Mouse (Mus musculus): ENCODE measurements at regions not wholly inside any gene's neighbourhood (a gene's known extent, or its start where the extent isn't known, plus 50 kb on each side); places are given as distances from the start of the nearest gene placed in this dataset.

- 38% methylated on average over 8 of the region's 8 CpGs for WGBS (ENCODE audit: insufficient replicate concordance)
- H3K4me3 ChIP-seq (ENCODE audit: insufficient read depth in 1 of 2, low read depth in 2 of 2, low read length in 2 of 2): no peak overlapping the region
- H3K4me1 ChIP-seq (replicated peaks; ENCODE audit: control insufficient read depth in 2 of 2, insufficient read depth in 2 of 2, low read length in 1 of 2): no peaks in the 10 kb centered on the region; a peak in 1 of 4 replicates
- DNase-seq (ENCODE audit: low read depth in 3 of 3, low spot score in 3 of 3): no peak
- H3K9me3 ChIP-seq (ENCODE audit: control insufficient read depth, low read length): no peaks in the 10 kb centered on the region
- no peaks in the 10 kb centered on the region for H3K27me3 ChIP-seq (ENCODE audit: control insufficient read depth, insufficient read depth, low read length)
- TF ChIP-seq CTCF (IDR thresholded peaks at IDR 0.05; ENCODE audit: low read depth) (no peak), EP300 (IDR thresholded peaks at IDR 0.05; ENCODE audit: low read depth) (no peak)
- no peak overlapping the region for H3K27ac ChIP-seq
- H3K9ac ChIP-seq (replicated peaks): no peak overlapping the region
- no peak; the same call in 1 of the 2 replicates for ATAC-seq (ENCODE audit: insufficient read depth)
- H3K4me2 ChIP-seq (ENCODE audit: low read depth): no peak overlapping the region
- no peaks in the 10 kb centered on the region for H3K36me3 ChIP-seq (replicated peaks; ENCODE audit: control insufficient read depth, insufficient read depth, low read depth)
Observed at GRCm38 (mm10) chrX:99405843-99406242, 65.2 kb downstream of the Pja1 start.

GRCm38 (mm10) chrX:99403521-99404149 lies 67.4 kb downstream of the Pja1 start:
- 56% methylated on average over 6 of the region's 6 CpGs for WGBS (ENCODE audit: insufficient replicate concordance)
- no peak overlapping the region for H3K4me3 ChIP-seq (ENCODE audit: insufficient read depth in 1 of 2, low read depth in 2 of 2, low read length in 2 of 2)
- ATAC-seq (ENCODE audit: insufficient read depth) (no peak), DNase-seq (ENCODE audit: low read depth in 3 of 3, low spot score in 3 of 3) (no peak)
- H3K9ac ChIP-seq (replicated peaks): no peak overlapping the region
- H3K27me3 ChIP-seq (ENCODE audit: control insufficient read depth, insufficient read depth, low read length): no peaks in the 10 kb centered on the region
- H3K27ac ChIP-seq: no peak overlapping the region
- no peaks in the 10 kb centered on the region for H3K9me3 ChIP-seq (ENCODE audit: control insufficient read depth, low read length)
- no peaks in the 10 kb centered on the region for H3K36me3 ChIP-seq (replicated peaks; ENCODE audit: control insufficient read depth, insufficient read depth, low read depth)
- no peaks in the 10 kb centered on the region; a peak in 1 of 4 replicates for H3K4me1 ChIP-seq (replicated peaks; ENCODE audit: control insufficient read depth in 2 of 2, insufficient read depth in 2 of 2, low read length in 1 of 2)
- TF ChIP-seq CTCF (IDR thresholded peaks at IDR 0.05; ENCODE audit: low read depth): no peak
- TF ChIP-seq EP300 (IDR thresholded peaks at IDR 0.05; ENCODE audit: low read depth): no peak
- H3K4me2 ChIP-seq (ENCODE audit: low read depth): no peak overlapping the region

GRCm38 (mm10) chrX:99402841-99403520 lies 68.1 kb downstream of the Pja1 start:
- DNase-seq (ENCODE audit: low read depth in 3 of 3, low spot score in 3 of 3) (no peak), ATAC-seq (ENCODE audit: insufficient read depth) (no peak)
- WGBS (ENCODE audit: insufficient replicate concordance): 39% methylated on average over 9 of the region's 9 CpGs
- Histone ChIP-seq H3K36me3 (replicated peaks; ENCODE audit: control insufficient read depth, insufficient read depth, low read depth) (no peaks in the 10 kb centered on the region), H3K9ac (replicated peaks) (no peak overlapping the region), H3K4me2 (ENCODE audit: low read depth) (no peak overlapping the region), H3K9me3 (ENCODE audit: control insufficient read depth, low read length) (no peaks in the 10 kb centered on the region), H3K27me3 (ENCODE audit: control insufficient read depth, insufficient read depth, low read length) (no peaks in the 10 kb centered on the region), H3K4me3 (ENCODE audit: insufficient read depth in 1 of 2, low read depth in 2 of 2, low read length in 2 of 2) (no peak overlapping the region), H3K27ac (no peak overlapping the region), H3K4me1 (replicated peaks; ENCODE audit: control insufficient read depth in 2 of 2, insufficient read depth in 2 of 2, low read length in 1 of 2) (no peaks in the 10 kb centered on the region; a peak in 1 of 4 replicates)
- no peak for TF ChIP-seq EP300 (IDR thresholded peaks at IDR 0.05; ENCODE audit: low read depth)
- peak; percentile 71 for TF ChIP-seq CTCF (IDR thresholded peaks at IDR 0.05; ENCODE audit: low read depth)

- ATAC-seq (ENCODE audit: insufficient read depth) (no peak), DNase-seq (ENCODE audit: low read depth in 3 of 3, low spot score in 3 of 3) (no peak)
- Histone ChIP-seq H3K27ac (no peak overlapping the region), H3K9me3 (ENCODE audit: control insufficient read depth, low read length) (no peaks in the 10 kb centered on the region), H3K36me3 (replicated peaks; ENCODE audit: control insufficient read depth, insufficient read depth, low read depth) (no peaks in the 10 kb centered on the region), H3K27me3 (ENCODE audit: control insufficient read depth, insufficient read depth, low read length) (no peaks in the 10 kb centered on the region), H3K4me1 (replicated peaks; ENCODE audit: control insufficient read depth in 2 of 2, insufficient read depth in 2 of 2, low read length in 1 of 2) (no peaks in the 10 kb centered on the region; a peak in 1 of 4 replicates), H3K4me3 (ENCODE audit: insufficient read depth in 1 of 2, low read depth in 2 of 2, low read length in 2 of 2) (no peak overlapping the region), H3K9ac (replicated peaks) (no peak overlapping the region), H3K4me2 (ENCODE audit: low read depth) (no peak overlapping the region)
- 38% methylated on average over 8 of the region's 8 CpGs for WGBS (ENCODE audit: insufficient replicate concordance)
- TF ChIP-seq EP300 (IDR thresholded peaks at IDR 0.05; ENCODE audit: low read depth) (no peak), CTCF (IDR thresholded peaks at IDR 0.05; ENCODE audit: low read depth) (no peak)
Observed at GRCm38 (mm10) chrX:99397344-99397743, 73.7 kb downstream of the Pja1 start.

- DNase-seq (ENCODE audit: low read depth in 3 of 3, low spot score in 3 of 3) (no peak), ATAC-seq (ENCODE audit: insufficient read depth) (no peak)
- 54% methylated on average over 6 of the region's 6 CpGs for WGBS (ENCODE audit: insufficient replicate concordance)
- Histone ChIP-seq H3K4me3 (ENCODE audit: insufficient read depth in 1 of 2, low read depth in 2 of 2, low read length in 2 of 2) (no peak overlapping the region), H3K9ac (replicated peaks) (no peak overlapping the region), H3K4me2 (ENCODE audit: low read depth) (no peak overlapping the region), H3K9me3 (ENCODE audit: control insufficient read depth, low read length) (no peaks in the 10 kb centered on the region), H3K27ac (no peak overlapping the region), H3K27me3 (ENCODE audit: control insufficient read depth, insufficient read depth, low read length) (no peaks in the 10 kb centered on the region), H3K4me1 (replicated peaks; ENCODE audit: control insufficient read depth in 2 of 2, insufficient read depth in 2 of 2, low read length in 1 of 2) (no peaks in the 10 kb centered on the region), H3K36me3 (replicated peaks; ENCODE audit: control insufficient read depth, insufficient read depth, low read depth) (no peaks in the 10 kb centered on the region)
- TF ChIP-seq CTCF (IDR thresholded peaks at IDR 0.05; ENCODE audit: low read depth) (no peak), EP300 (IDR thresholded peaks at IDR 0.05; ENCODE audit: low read depth) (no peak)
Observed at GRCm38 (mm10) chrX:99396180-99396579, 74.9 kb downstream of the Pja1 start.
